Mouse (Mus musculus): ENCODE measurements around the gene Zmiz1. TPM values are rescaled to one million over a fixed set of nuclear protein-coding genes. Genes with fewer than 3 reads are reported as not detected.

Zmiz1 gene
- polyA plus RNA-seq, 1 experiment: 22.5 TPM

DNA sequence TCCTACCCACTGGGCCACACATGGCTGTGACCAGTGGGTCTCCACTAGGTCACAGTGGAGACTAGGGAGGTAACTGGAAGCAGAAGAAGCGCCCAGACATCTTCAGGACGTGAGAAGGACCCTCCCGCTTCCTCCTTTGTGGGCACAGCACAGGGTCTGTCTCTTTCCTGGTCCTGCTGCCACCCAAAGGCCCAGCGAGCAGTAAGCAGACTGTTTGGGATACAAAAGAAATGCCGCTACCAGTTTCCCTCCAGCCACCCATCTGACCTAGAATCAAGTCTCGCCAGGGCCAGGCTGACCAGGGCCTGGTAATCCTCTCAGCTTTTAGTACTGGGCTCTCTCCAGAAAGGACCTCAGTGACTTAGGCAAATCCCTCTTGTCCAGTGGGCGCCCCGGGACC lies 156.6 kb downstream of the Zmiz1 start:
- H3K27me3 ChIP-seq (ENCODE audit: control insufficient read depth, insufficient read depth, low read length, poor library complexity, severe bottlenecking): no peaks in the 10 kb centered on the region
- H3K36me3 ChIP-seq (ENCODE audit: control insufficient read depth, insufficient read depth, low read length, poor library complexity, severe bottlenecking): no peaks in the 10 kb centered on the region
- no peak overlapping the region for H3K27ac ChIP-seq (ENCODE audit: insufficient read depth, low read length)
- no peak overlapping the region for H3K4me3 ChIP-seq (ENCODE audit: low read depth, low read length)
- TF ChIP-seq POLR2A (IDR thresholded peaks at IDR 0.05; ENCODE audit: insufficient read depth, low read length): no peak
- no peak for TF ChIP-seq CTCF (IDR thresholded peaks at IDR 0.05; ENCODE audit: low read depth, low read length)
- no peak for TF ChIP-seq EP300 (IDR thresholded peaks at IDR 0.05; ENCODE audit: insufficient read depth, low read depth, low read length)
- H3K9me3 ChIP-seq (replicated peaks; ENCODE audit: control insufficient read depth, insufficient read depth, low read length, poor library complexity, severe bottlenecking): no peaks in the 10 kb centered on the region
- H3K4me1 ChIP-seq (ENCODE audit: control insufficient read depth, insufficient read depth, low read length): peaks cover 10% of the 10 kb centered on the region
- H3K9ac ChIP-seq (ENCODE audit: low read depth, poor library complexity, severe bottlenecking): no peak overlapping the region

- no peaks in the 10 kb centered on the region for H3K9me3 ChIP-seq (replicated peaks; ENCODE audit: control insufficient read depth, insufficient read depth, low read length, poor library complexity, severe bottlenecking)
- peaks cover 8% of the 10 kb centered on the region for H3K4me1 ChIP-seq (ENCODE audit: control insufficient read depth, insufficient read depth, low read length)
- no peaks in the 10 kb centered on the region for H3K36me3 ChIP-seq (ENCODE audit: control insufficient read depth, insufficient read depth, low read length, poor library complexity, severe bottlenecking)
- H3K4me3 ChIP-seq (ENCODE audit: low read depth, low read length): no peak overlapping the region
- TF ChIP-seq EP300 (IDR thresholded peaks at IDR 0.05; ENCODE audit: insufficient read depth, low read depth, low read length): no peak
- TF ChIP-seq POLR2A (IDR thresholded peaks at IDR 0.05; ENCODE audit: insufficient read depth, low read length): no peak
- no peak for TF ChIP-seq CTCF (IDR thresholded peaks at IDR 0.05; ENCODE audit: low read depth, low read length)
- no peaks in the 10 kb centered on the region for H3K27me3 ChIP-seq (ENCODE audit: control insufficient read depth, insufficient read depth, low read length, poor library complexity, severe bottlenecking)
- no peak overlapping the region for H3K27ac ChIP-seq (ENCODE audit: insufficient read depth, low read length)
- H3K9ac ChIP-seq (ENCODE audit: low read depth, poor library complexity, severe bottlenecking): no peak overlapping the region
Observed at GRCm38 (mm10) chr14:25616009-25616723, 157.2 kb downstream of the Zmiz1 start.

DNA sequence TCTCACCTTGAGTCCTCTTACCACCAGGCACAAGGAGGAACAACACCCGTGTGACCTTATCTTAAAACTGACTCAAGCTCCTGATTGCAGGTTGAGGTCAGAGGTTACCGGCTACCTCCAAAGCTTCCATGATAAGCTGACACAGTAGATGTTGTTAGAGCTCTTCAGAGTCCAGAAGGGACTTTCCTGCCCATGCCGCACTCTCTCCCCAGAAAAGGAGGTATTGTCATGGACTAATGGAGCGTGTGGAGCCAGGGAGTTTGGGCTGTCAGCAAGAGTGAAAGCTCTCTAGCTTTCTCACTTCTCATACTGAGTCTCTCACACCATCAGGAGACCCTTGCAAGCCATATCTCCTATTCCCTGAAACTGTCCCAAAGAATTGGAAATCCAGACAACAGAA lies 158.3 kb downstream of the Zmiz1 start:
- H3K36me3 ChIP-seq (ENCODE audit: control insufficient read depth, insufficient read depth, low read length, poor library complexity, severe bottlenecking): no peaks in the 10 kb centered on the region
- no peak overlapping the region for H3K9ac ChIP-seq (ENCODE audit: low read depth, poor library complexity, severe bottlenecking)
- H3K4me1 ChIP-seq (ENCODE audit: control insufficient read depth, insufficient read depth, low read length): peaks cover under 1% of the 10 kb centered on the region
- no peak for TF ChIP-seq POLR2A (IDR thresholded peaks at IDR 0.05; ENCODE audit: insufficient read depth, low read length)
- TF ChIP-seq EP300 (IDR thresholded peaks at IDR 0.05; ENCODE audit: insufficient read depth, low read depth, low read length): no peak
- no peak for TF ChIP-seq CTCF (IDR thresholded peaks at IDR 0.05; ENCODE audit: low read depth, low read length)
- H3K9me3 ChIP-seq (replicated peaks; ENCODE audit: control insufficient read depth, insufficient read depth, low read length, poor library complexity, severe bottlenecking): no peaks in the 10 kb centered on the region
- no peaks in the 10 kb centered on the region for H3K27me3 ChIP-seq (ENCODE audit: control insufficient read depth, insufficient read depth, low read length, poor library complexity, severe bottlenecking)
- H3K27ac ChIP-seq (ENCODE audit: insufficient read depth, low read length): no peak overlapping the region
- no peak overlapping the region for H3K4me3 ChIP-seq (ENCODE audit: low read depth, low read length)

DNA sequence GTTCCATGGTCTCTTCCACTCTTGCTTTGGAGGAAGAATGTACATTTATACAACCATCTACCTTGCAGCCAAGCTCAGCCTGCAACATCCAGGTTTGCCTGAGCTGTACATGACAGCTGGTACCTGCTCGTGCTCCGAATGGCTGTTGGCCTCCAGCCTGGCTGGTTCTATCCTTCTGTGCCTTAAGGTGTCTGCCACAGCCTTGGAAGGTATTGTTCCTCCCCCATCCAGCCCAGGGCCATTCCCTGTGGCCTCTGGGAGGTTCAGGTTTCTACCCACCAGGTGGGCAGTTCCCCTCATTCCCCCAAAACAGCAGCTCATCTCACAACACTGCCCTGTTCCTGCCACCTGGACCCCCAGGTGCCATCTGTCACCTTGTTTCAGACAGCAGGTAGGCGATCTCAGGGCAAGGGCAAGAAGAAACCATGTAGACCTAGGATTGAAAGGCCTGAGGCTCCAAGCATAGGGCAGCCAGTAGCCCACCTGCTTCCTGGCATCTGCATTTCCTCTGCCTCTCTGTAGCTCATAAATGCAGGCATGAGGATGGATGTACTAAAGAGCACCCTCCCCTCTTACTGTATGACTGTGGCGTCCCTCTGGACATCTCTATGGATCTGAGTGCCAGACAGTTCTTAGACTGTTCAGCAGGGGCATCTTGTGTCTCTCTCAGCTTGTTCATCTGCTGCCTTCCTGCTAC lies 160.2 kb downstream of the Zmiz1 start:
- Histone ChIP-seq H3K9ac (ENCODE audit: low read depth, poor library complexity, severe bottlenecking) (no peak overlapping the region), H3K36me3 (ENCODE audit: control insufficient read depth, insufficient read depth, low read length, poor library complexity, severe bottlenecking) (no peaks in the 10 kb centered on the region), H3K27me3 (ENCODE audit: control insufficient read depth, insufficient read depth, low read length, poor library complexity, severe bottlenecking) (no peaks in the 10 kb centered on the region), H3K9me3 (replicated peaks; ENCODE audit: control insufficient read depth, insufficient read depth, low read length, poor library complexity, severe bottlenecking) (no peaks in the 10 kb centered on the region), H3K4me1 (ENCODE audit: control insufficient read depth, insufficient read depth, low read length) (no peaks in the 10 kb centered on the region), H3K4me3 (ENCODE audit: low read depth, low read length) (no peak overlapping the region), H3K27ac (ENCODE audit: insufficient read depth, low read length) (no peak overlapping the region)
- TF ChIP-seq CTCF (IDR thresholded peaks at IDR 0.05; ENCODE audit: low read depth, low read length) (no peak), EP300 (IDR thresholded peaks at IDR 0.05; ENCODE audit: insufficient read depth, low read depth, low read length) (no peak), POLR2A (IDR thresholded peaks at IDR 0.05; ENCODE audit: insufficient read depth, low read length) (no peak)

- Histone ChIP-seq H3K4me3 (ENCODE audit: low read depth, low read length) (no peak overlapping the region), H3K4me1 (ENCODE audit: control insufficient read depth, insufficient read depth, low read length) (no peaks in the 10 kb centered on the region), H3K9me3 (replicated peaks; ENCODE audit: control insufficient read depth, insufficient read depth, low read length, poor library complexity, severe bottlenecking) (no peaks in the 10 kb centered on the region), H3K36me3 (ENCODE audit: control insufficient read depth, insufficient read depth, low read length, poor library complexity, severe bottlenecking) (no peaks in the 10 kb centered on the region), H3K9ac (ENCODE audit: low read depth, poor library complexity, severe bottlenecking) (no peak overlapping the region), H3K27me3 (ENCODE audit: control insufficient read depth, insufficient read depth, low read length, poor library complexity, severe bottlenecking) (no peaks in the 10 kb centered on the region), H3K27ac (ENCODE audit: insufficient read depth, low read length) (no peak overlapping the region)
- no peak for TF ChIP-seq POLR2A (IDR thresholded peaks at IDR 0.05; ENCODE audit: insufficient read depth, low read length)
- TF ChIP-seq CTCF (IDR thresholded peaks at IDR 0.05; ENCODE audit: low read depth, low read length): no peak
- no peak for TF ChIP-seq EP300 (IDR thresholded peaks at IDR 0.05; ENCODE audit: insufficient read depth, low read depth, low read length)
Observed at GRCm38 (mm10) chr14:25620766-25621165, 161.8 kb downstream of the Zmiz1 start.

GRCm38 (mm10) chr14:25623698-25624097 lies 164.7 kb downstream of the Zmiz1 start:
- no peak overlapping the region for H3K9ac ChIP-seq (ENCODE audit: low read depth, poor library complexity, severe bottlenecking)
- H3K9me3 ChIP-seq (replicated peaks; ENCODE audit: control insufficient read depth, insufficient read depth, low read length, poor library complexity, severe bottlenecking): no peaks in the 10 kb centered on the region
- no peaks in the 10 kb centered on the region for H3K27me3 ChIP-seq (ENCODE audit: control insufficient read depth, insufficient read depth, low read length, poor library complexity, severe bottlenecking)
- no peak for TF ChIP-seq POLR2A (IDR thresholded peaks at IDR 0.05; ENCODE audit: insufficient read depth, low read length)
- no peak for TF ChIP-seq CTCF (IDR thresholded peaks at IDR 0.05; ENCODE audit: low read depth, low read length)
- no peak for TF ChIP-seq EP300 (IDR thresholded peaks at IDR 0.05; ENCODE audit: insufficient read depth, low read depth, low read length)
- H3K27ac ChIP-seq (ENCODE audit: insufficient read depth, low read length): no peak overlapping the region
- no peaks in the 10 kb centered on the region for H3K36me3 ChIP-seq (ENCODE audit: control insufficient read depth, insufficient read depth, low read length, poor library complexity, severe bottlenecking)
- peaks cover 2% of the 10 kb centered on the region for H3K4me1 ChIP-seq (ENCODE audit: control insufficient read depth, insufficient read depth, low read length)
- H3K4me3 ChIP-seq (ENCODE audit: low read depth, low read length): no peak overlapping the region
